Mouse (Mus musculus) adrenal gland, adult 18-20 months (tissue): ENCODE results near the gene Gpr174. TPM values are rescaled to one million over a fixed set of nuclear protein-coding genes. Genes with fewer than 3 reads are reported as not detected.
"Not testable (repeated sequence)": the region's sequence is repeated elsewhere in the genome, so short reads cannot be mapped to it uniquely, and the experiment has no call there.

Source experiments
- DNase-seq, 2 experiments: peaks; one replicate each; pipeline ENCODE4 v3.0.0; 2021 to 2022; ENCODE audit warnings: low spot score in 2 of 2
- long read RNA-seq, 2 experiments: library from polyadenylated mRNA; stranded (forward); transcript quantifications; one replicate each; pipeline ENCODE4 v2.0.0; 2021
- total RNA-seq, 2 experiments: library from RNA; stranded (reverse); gene quantifications; 1 replicate in 1 of 2; 2 replicates in 1 of 2; pipeline ENCODE4 v1.2.3; 2021

Gpr174 gene
- total RNA-seq = under 1 TPM in 1 of 2 experiments, not detected in 1; 0.38 TPM
- long read RNA-seq, experiment 1 = 0 reads
- long read RNA-seq, experiment 2 = 0 reads

GRCm38 (mm10) chrX:107255486-107256227, at the start of gene Gpr174:
TSS of gene Gpr174 (plus strand) at chrX:107255878.
- no peak for DNase-seq

GRCm38 (mm10) chrX:107217577-107218090, 38.0 kb upstream of the Gpr174 start:
- no peak for DNase-seq

GRCm38 (mm10) chrX:107224846-107225245, 30.8 kb upstream of the Gpr174 start:
- no peak for DNase-seq

GRCm38 (mm10) chrX:107231214-107231613, 24.5 kb upstream of the Gpr174 start:
- DNase-seq = no peak

GRCm38 (mm10) chrX:107234655-107235054, 21.0 kb upstream of the Gpr174 start:
- DNase-seq = no peak

- DNase-seq = no peak
These were observed 19.2 kb upstream of the Gpr174 start for GRCm38 (mm10) chrX:107236461-107236860.

GRCm38 (mm10) chrX:107250390-107250789, 5.3 kb upstream of the Gpr174 start:
- DNase-seq = no peak

GRCm38 (mm10) chrX:107264619-107265018, 8.9 kb downstream of the Gpr174 start:
- DNase-seq = no peak

GRCm38 (mm10) chrX:107277606-107278005, 21.9 kb downstream of the Gpr174 start:
- DNase-seq = no peak

- no peak for DNase-seq
These were observed 28.5 kb downstream of the Gpr174 start for GRCm38 (mm10) chrX:107284211-107284610.

GRCm38 (mm10) chrX:107297861-107298260, 42.2 kb downstream of the Gpr174 start:
- not testable (repeated sequence) for DNase-seq

- no peak for DNase-seq
These were observed 43.1 kb downstream of the Gpr174 start for GRCm38 (mm10) chrX:107298761-107299160.

- DNase-seq = no peak
These were observed 50.8 kb downstream of the Gpr174 start for GRCm38 (mm10) chrX:107306492-107306891.

GRCm38 (mm10) chrX:107312533-107312932, 56.9 kb downstream of the Gpr174 start:
- DNase-seq = no peak

GRCm38 (mm10) chrX:107325697-107326381, 70.2 kb downstream of the Gpr174 start:
- DNase-seq = no peak

GRCm38 (mm10) chrX:107329849-107330248, 74.2 kb downstream of the Gpr174 start:
- DNase-seq = no peak

- no peak for DNase-seq
These were observed 80.9 kb downstream of the Gpr174 start for GRCm38 (mm10) chrX:107336609-107337008.

GRCm38 (mm10) chrX:107341980-107342379, 86.3 kb downstream of the Gpr174 start:
- DNase-seq = no peak
